Comparison of ENCODE assay signal across 23 mouse cellular contexts in genomic region chr15:60132701-60133100, GRCm38 (mm10).
A peak's percentile ranks its signal among the peaks of the same experiment; 100 is the strongest.
DNase-seq lines count a peak whose midpoint lies in the region; ATAC-seq and TF ChIP-seq lines count a peak whose summit lies in the region.
"Had no signal": no experiment of that assay in that cellular context is flagged by ENCODE, and none has a peak within 500 bp of the region (broad histone marks: within the 10 kb centered on the region; RNA-seq: fewer than 3 reads in every experiment).

No protein-coding gene starts in this region.

- H3K4me2 ChIP-seq in lung, postnatal 0 days (replicated peaks; ENCODE audit: low read depth, low read length), result no peak overlapping the region
- H3K4me2 ChIP-seq in forebrain, embryonic 14.5 days (ENCODE audit: low read length), result no peak overlapping the region
- H3K4me2 ChIP-seq: forebrain, embryonic 13.5 days; heart, embryonic 11.5 days; heart, embryonic 15.5 days; hindbrain, embryonic 13.5 days had no signal

- no peak for ATAC-seq in lung, postnatal 0 days
- ATAC-seq in forebrain, embryonic 14.5 days, result no peak
- ATAC-seq: forebrain, embryonic 13.5 days; hindbrain, postnatal 0 days had no signal

- H3K4me1 ChIP-seq in lung, postnatal 0 days (ENCODE audit: insufficient read depth, low read depth, low read length), result no peaks in the 10 kb centered on the region
- no peaks in the 10 kb centered on the region for H3K4me1 ChIP-seq in forebrain, embryonic 14.5 days (ENCODE audit: control insufficient read depth, insufficient read depth, low read length)
- H3K4me1 ChIP-seq: embryonic facial prominence, embryonic 10.5 days; forebrain, embryonic 13.5 days; heart, embryonic 15.5 days; hindbrain, embryonic 13.5 days had no signal

- H3K9ac ChIP-seq in lung, postnatal 0 days (replicated peaks; ENCODE audit: low read depth), result no peak overlapping the region
- H3K9ac ChIP-seq in forebrain, embryonic 14.5 days (ENCODE audit: low read length), result no peak overlapping the region
- H3K9ac ChIP-seq: forebrain, embryonic 13.5 days; heart, embryonic 15.5 days; hindbrain, embryonic 13.5 days had no signal

- H3K27me3 ChIP-seq in lung, postnatal 0 days (replicated peaks; ENCODE audit: insufficient read depth, low read length), result no peaks in the 10 kb centered on the region
- H3K27me3 ChIP-seq in forebrain, embryonic 14.5 days (replicated peaks; ENCODE audit: control insufficient read depth, insufficient read depth, low read length), result no peaks in the 10 kb centered on the region
- H3K27me3 ChIP-seq: forebrain, embryonic 13.5 days; heart, embryonic 15.5 days; hindbrain, embryonic 13.5 days had no signal

- H3K9me3 ChIP-seq in lung, postnatal 0 days (ENCODE audit: low read length), result no peaks in the 10 kb centered on the region
- no peaks in the 10 kb centered on the region for H3K9me3 ChIP-seq in forebrain, embryonic 14.5 days (replicated peaks; ENCODE audit: control insufficient read depth, low read length)
- H3K9me3 ChIP-seq: embryonic facial prominence, embryonic 10.5 days; forebrain, embryonic 13.5 days; G1E; heart, embryonic 15.5 days; hindbrain, embryonic 13.5 days had no signal

- H3K27ac ChIP-seq in lung, postnatal 0 days (ENCODE audit: low read length), result no peak overlapping the region
- H3K27ac ChIP-seq in forebrain, embryonic 14.5 days (ENCODE audit: low read depth, low read length), result no peak overlapping the region
- H3K27ac ChIP-seq: embryonic facial prominence, embryonic 10.5 days; forebrain, embryonic 13.5 days; gastrocnemius, adult 2 months; heart, embryonic 15.5 days; hindbrain, embryonic 13.5 days; hindbrain, postnatal 0 days had no signal

- no peak for TF ChIP-seq CTCF in lung, postnatal 0 days (IDR thresholded peaks at IDR 0.05)

- peak; percentile 7 for DNase-seq in lung, postnatal 25 days (ENCODE audit: low spot score)
- no peak for DNase-seq in lung, postnatal 0 days (ENCODE audit: low spot score)
- peak; percentile 77 for DNase-seq in CD4-positive helper T cell, adult 2 months (ENCODE audit: low read depth, low spot score)
- peak; percentile 66 for DNase-seq in T-cell, adult 2 months (ENCODE audit: low spot score)
- DNase-seq in naive thymus-derived CD4-positive, alpha-beta T cell, adult 2 months (ENCODE audit: low read depth), result peak; percentile 79
- DNase-seq in right cerebral cortex, postnatal 10 days (ENCODE audit: low spot score in 2 of 2), result no peak
- no peak for DNase-seq in forebrain, embryonic 14.5 days (ENCODE audit: low spot score)
- DNase-seq: adrenal gland, adult 2 months; adrenal gland, postnatal 25 days; cerebellum, adult 18-20 months; cerebellum, adult 9-11 months; cerebellum, postnatal 36 days; gastrocnemius, adult 2 months; gastrocnemius, postnatal 25 days; heart, adult 18-20 months; heart, postnatal 14 days had no signal

- no peak overlapping the region for H3K4me3 ChIP-seq in lung, postnatal 0 days (ENCODE audit: low read depth, low read length)
- no peak overlapping the region for H3K4me3 ChIP-seq in forebrain, embryonic 14.5 days (ENCODE audit: low read depth, low read length)
- H3K4me3 ChIP-seq: embryonic facial prominence, embryonic 10.5 days; forebrain, embryonic 13.5 days; gastrocnemius, adult 2 months; heart, embryonic 15.5 days; hindbrain, embryonic 13.5 days had no signal

- no peaks in the 10 kb centered on the region for H3K36me3 ChIP-seq in lung, postnatal 0 days (ENCODE audit: insufficient read depth, low read length)
- no peaks in the 10 kb centered on the region for H3K36me3 ChIP-seq in forebrain, embryonic 14.5 days (ENCODE audit: control insufficient read depth, insufficient read depth, low read length)
- H3K36me3 ChIP-seq: embryonic facial prominence, embryonic 10.5 days; G1E; heart, embryonic 15.5 days; hindbrain, embryonic 13.5 days had no signal

- no peak for TF ChIP-seq EP300 in lung, postnatal 0 days (IDR thresholded peaks at IDR 0.05)

- WGBS in lung, postnatal 0 days, result 59% methylated on average over 3 of the region's 3 CpGs
- 82% methylated on average over 3 of the region's 3 CpGs for WGBS in forebrain, embryonic 14.5 days

Comparison
In these comparisons a context has a peak if more than half of its experiments do, and no peak if none do; other contexts are left out.
1. DNase-seq: peak in lung, postnatal 25 days (single experiment), CD4-positive helper T cell, adult 2 months (single experiment), T-cell, adult 2 months (single experiment) and naive thymus-derived CD4-positive, alpha-beta T cell, adult 2 months (single experiment); none in lung, postnatal 0 days (single experiment), right cerebral cortex, postnatal 10 days (0 of 2) and forebrain, embryonic 14.5 days (single experiment).